ENCODE assay signal across 8 mouse cellular contexts in the genomic region with DNA sequence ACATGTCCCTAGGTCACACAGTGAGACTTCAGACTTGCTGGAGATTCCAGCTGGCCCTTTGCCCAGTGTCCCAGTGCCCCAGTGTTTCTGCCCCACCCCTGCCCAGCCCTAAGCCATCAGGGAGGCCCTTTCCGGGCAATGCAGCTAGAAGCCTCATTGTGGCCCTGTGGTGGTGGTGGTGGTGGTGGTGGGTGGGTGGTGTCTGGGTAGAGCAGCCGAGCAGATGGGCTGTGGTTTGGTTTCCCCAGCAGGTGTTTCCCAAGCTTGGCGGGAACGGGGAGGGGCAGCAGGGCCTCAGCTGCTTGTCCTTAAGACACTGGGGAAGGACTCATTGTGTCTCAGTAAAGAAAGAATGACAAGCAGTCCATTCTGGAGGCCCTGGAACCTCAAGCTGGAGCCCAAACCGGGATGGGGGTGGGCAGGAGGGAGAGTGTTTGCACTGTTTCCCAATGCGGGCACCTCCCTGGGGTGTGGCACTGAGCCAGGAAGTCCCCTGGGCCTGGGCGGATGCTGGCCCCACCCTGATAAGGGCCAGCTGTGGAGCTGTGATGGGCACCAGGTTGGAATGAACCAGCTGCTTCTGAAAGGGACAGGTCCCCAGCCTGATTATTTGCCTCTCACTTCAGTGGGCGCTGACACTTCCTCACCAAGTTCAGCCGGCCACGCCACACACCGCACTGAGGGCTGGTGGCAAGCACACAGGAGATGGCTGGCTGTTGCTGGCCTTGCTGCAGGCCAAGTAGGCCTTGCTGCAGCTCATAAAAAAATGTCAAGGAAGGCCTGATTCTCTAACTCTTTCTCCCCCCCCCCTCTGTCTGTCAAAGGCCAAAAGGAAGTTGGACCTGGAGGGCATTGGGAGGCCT. TPM values are rescaled to one million over a fixed set of nuclear protein-coding genes. Genes with fewer than 3 reads are reported as not detected.
DNase-seq lines count a peak whose midpoint lies in the region; ATAC-seq and TF ChIP-seq lines count a peak whose summit lies in the region.

No protein-coding gene starts in this region.

- H3K36me3 ChIP-seq in forebrain, postnatal 0 days (ENCODE audit: insufficient read depth): no peaks in the 10 kb centered on the region
- no peaks in the 10 kb centered on the region for H3K36me3 ChIP-seq in intestine, embryonic 15.5 days
- H3K36me3 ChIP-seq in lung, embryonic 15.5 days: no peaks in the 10 kb centered on the region

- TF ChIP-seq CTCF in forebrain, postnatal 0 days (IDR thresholded peaks at IDR 0.05; ENCODE audit: low read depth): no peak

- H3K27me3 ChIP-seq in forebrain, postnatal 0 days (ENCODE audit: insufficient read depth, low read length): no peaks in the 10 kb centered on the region
- H3K27me3 ChIP-seq in intestine, embryonic 15.5 days (replicated peaks): no peaks in the 10 kb centered on the region
- no peaks in the 10 kb centered on the region for H3K27me3 ChIP-seq in lung, embryonic 15.5 days

- H3K4me2 ChIP-seq in forebrain, postnatal 0 days (ENCODE audit: low read depth): no peak overlapping the region
- H3K4me2 ChIP-seq in intestine, embryonic 15.5 days (replicated peaks): peak overlapping the region; percentile 19
- H3K4me2 ChIP-seq in lung, embryonic 15.5 days: peak overlapping the region; percentile 19; the same call in 1 of the 2 replicates

- 33% methylated on average over 11 of the region's 11 CpGs for WGBS in forebrain, postnatal 0 days
- 44% methylated on average over 11 of the region's 11 CpGs for WGBS in intestine, embryonic 15.5 days
- WGBS in lung, embryonic 15.5 days: 34% methylated on average over 11 of the region's 11 CpGs

- H3K4me3 ChIP-seq in forebrain, postnatal 0 days (ENCODE audit: low read depth, low read length): no peak overlapping the region
- no peak overlapping the region for H3K4me3 ChIP-seq in intestine, embryonic 15.5 days (replicated peaks)
- no peak overlapping the region for H3K4me3 ChIP-seq in lung, embryonic 15.5 days

- no peaks in the 10 kb centered on the region for H3K4me1 ChIP-seq in forebrain, postnatal 0 days (ENCODE audit: insufficient read depth)
- H3K4me1 ChIP-seq in intestine, embryonic 15.5 days (replicated peaks): peaks cover 62% of the 10 kb centered on the region
- peaks cover 85% of the 10 kb centered on the region for H3K4me1 ChIP-seq in lung, embryonic 15.5 days

- no peak overlapping the region for H3K27ac ChIP-seq in forebrain, postnatal 0 days (ENCODE audit: low read depth, low read length)
- H3K27ac ChIP-seq in intestine, embryonic 15.5 days: peak overlapping the region; percentile 81
- peak overlapping the region; percentile 90 for H3K27ac ChIP-seq in lung, embryonic 15.5 days

- H3K9ac ChIP-seq in forebrain, postnatal 0 days: no peak overlapping the region
- no peak overlapping the region for H3K9ac ChIP-seq in intestine, embryonic 15.5 days
- H3K9ac ChIP-seq in lung, embryonic 15.5 days: no peak overlapping the region

- peak; percentile 74 for DNase-seq in CD4-positive, CD25-positive, alpha-beta regulatory T cell, adult 2 months (ENCODE audit: low read depth, low spot score)
- peak; percentile 56 for DNase-seq in ZHBTc4 (ENCODE audit: low read depth, low spot score)
- DNase-seq in forebrain, postnatal 0 days: no peak
- DNase-seq in spleen, postnatal 36 days (ENCODE audit: low spot score in 2 of 2): peak; percentile 89 to 93
- DNase-seq in cerebellum, adult 11-12 months: no peak
- no peak for DNase-seq in cerebellum, adult 8-10 months

- peak; percentile 16; the same call in 1 of the 2 replicates for ATAC-seq in forebrain, postnatal 0 days
- ATAC-seq in intestine, embryonic 15.5 days: peak; percentile 77
- ATAC-seq in lung, embryonic 15.5 days (ENCODE audit: borderline replicate concordance, extremely low read depth, low FRiP score, low TSS enrichment): peak; percentile 31; the same call in 1 of the 2 replicates

- H3K9me3 ChIP-seq in forebrain, postnatal 0 days (ENCODE audit: low read length): no peaks in the 10 kb centered on the region
- no peaks in the 10 kb centered on the region for H3K9me3 ChIP-seq in intestine, embryonic 15.5 days
- H3K9me3 ChIP-seq in lung, embryonic 15.5 days: no peaks in the 10 kb centered on the region

RNA-seq across cellular contexts. Expression of a gene that starts 5.6 kb away (rescaled TPM):
- 0.85 and 1.2 TPM in 2 replicates for total RNA-seq in forebrain, postnatal 0 days (2014; rRNA removed)
- polyA plus RNA-seq in forebrain, postnatal 0 days (2015; fragmentation: Nextera tagmentation; extraction: Ambion mirVana): 0.84 and 1.4 TPM in 2 replicates
- 8.1 and 9.8 TPM in 2 replicates for polyA plus RNA-seq in intestine, embryonic 15.5 days (2015; fragmentation: Nextera tagmentation; extraction: Ambion mirVana)
- 13.7 and 16.1 TPM in 2 replicates for polyA plus RNA-seq in lung, embryonic 15.5 days (2015; fragmentation: Nextera tagmentation; extraction: Ambion mirVana)

RNA-seq across cellular contexts. Expression of a gene that starts 28.3 kb away (rescaled TPM):
- 3.5 and 3.8 TPM in 2 replicates for total RNA-seq in forebrain, postnatal 0 days (2014; rRNA removed)
- polyA plus RNA-seq in forebrain, postnatal 0 days (2015; fragmentation: Nextera tagmentation; extraction: Ambion mirVana): 2.0 and 2.5 TPM in 2 replicates
- polyA plus RNA-seq in intestine, embryonic 15.5 days (2015; fragmentation: Nextera tagmentation; extraction: Ambion mirVana): 4.6 and 5.4 TPM in 2 replicates
- 6.5 and 8.1 TPM in 2 replicates for polyA plus RNA-seq in lung, embryonic 15.5 days (2015; fragmentation: Nextera tagmentation; extraction: Ambion mirVana)

RNA-seq across cellular contexts. Expression of a gene that starts 34.5 kb away (rescaled TPM):
- total RNA-seq in forebrain, postnatal 0 days (2014; rRNA removed): 134 and 153 TPM in 2 replicates
- 177 and 185 TPM in 2 replicates for polyA plus RNA-seq in forebrain, postnatal 0 days (2015; fragmentation: Nextera tagmentation; extraction: Ambion mirVana)
- 269 and 285 TPM in 2 replicates for polyA plus RNA-seq in intestine, embryonic 15.5 days (2015; fragmentation: Nextera tagmentation; extraction: Ambion mirVana)
- polyA plus RNA-seq in lung, embryonic 15.5 days (2015; fragmentation: Nextera tagmentation; extraction: Ambion mirVana): 498 and 529 TPM in 2 replicates

Comparison
In these comparisons a context has a peak if more than half of its experiments do, and no peak if none do; other contexts are left out.
1. DNase-seq: peak in CD4-positive, CD25-positive, alpha-beta regulatory T cell, adult 2 months (single experiment), ZHBTc4 (single experiment) and spleen, postnatal 36 days (2 of 2); none in forebrain, postnatal 0 days (single experiment), cerebellum, adult 11-12 months (single experiment) and cerebellum, adult 8-10 months (single experiment).
2. ATAC-seq: peak in every context shown above with its lines; median percentile 77 in intestine, embryonic 15.5 days; 31 in lung, embryonic 15.5 days; 16 in forebrain, postnatal 0 days.